Mouse (Mus musculus): ENCODE measurements around the gene Kcnq2.

DNA sequence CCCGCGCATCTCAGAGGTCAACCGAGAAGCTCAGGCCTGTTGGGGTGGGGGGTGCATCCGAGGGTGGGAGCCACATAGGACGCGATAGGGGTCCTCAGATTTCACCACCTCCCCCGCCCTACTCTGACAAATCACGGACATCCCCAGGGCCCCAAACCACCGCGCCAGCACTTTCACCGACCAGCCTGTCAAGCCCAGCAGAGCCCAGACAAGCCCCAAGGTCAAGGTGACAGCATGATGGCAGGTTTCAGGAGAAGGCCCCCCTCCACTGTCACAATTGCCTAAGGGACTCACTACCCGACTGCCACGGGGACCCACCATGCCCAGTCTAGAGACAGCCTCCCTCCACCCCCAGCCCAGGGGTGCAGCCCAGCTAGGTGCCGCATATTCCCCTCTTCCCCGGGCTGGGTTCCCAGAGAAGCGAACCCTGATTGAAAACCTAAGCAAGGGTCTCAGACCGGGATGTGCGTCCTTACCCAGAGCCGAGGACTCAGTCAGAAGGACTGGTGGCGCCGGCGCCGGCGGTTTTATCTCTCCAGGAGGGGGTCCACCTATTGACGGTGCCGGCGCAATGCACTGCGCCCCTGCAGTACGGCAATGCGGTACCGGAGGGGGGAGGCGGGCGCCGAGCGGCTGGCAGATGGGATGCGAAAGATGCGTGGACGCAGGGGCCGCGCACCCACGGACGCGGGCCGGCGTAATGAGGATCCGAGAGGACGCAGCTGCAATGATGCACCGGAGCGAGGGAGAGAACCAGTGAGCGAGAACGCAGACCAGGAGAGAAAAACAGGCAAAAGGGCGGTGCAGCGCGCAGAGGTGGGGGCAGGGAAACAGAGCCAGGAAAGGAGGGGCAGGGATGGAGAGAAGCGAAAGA, 21.4 kb upstream of the Kcnq2 start, which contains the start of gene Eef1a2:
- TF ChIP-seq TBP (IDR thresholded peaks at IDR 0.05; ENCODE audit: low read depth, low read length) (no peak), CHD2 (IDR thresholded peaks at IDR 0.05; ENCODE audit: low read length) (no peak), GATA1 (IDR thresholded peaks at IDR 0.05; ENCODE audit: low read depth, low read length) (no peak), MXI1 (IDR thresholded peaks at IDR 0.05; ENCODE audit: low read depth, low read length) (no peak), CTCF (IDR thresholded peaks at IDR 0.05 in 2 of 3, conservative IDR thresholded peaks at IDR 0.05 in 1 of 3; ENCODE audit: control insufficient read depth in 1 of 3, insufficient read depth in 1 of 3, low read depth in 2 of 3, low read length in 3 of 3, poor library complexity in 1 of 3, severe bottlenecking in 1 of 3) (no peak), POLR2A (IDR thresholded peaks at IDR 0.05; ENCODE audit: control insufficient read depth in 1 of 2, insufficient read depth in 1 of 2, low read depth in 1 of 2, low read length in 2 of 2, poor library complexity in 1 of 2) (0 out of 4 replicates have a peak, but pooled peaks of 1 of the 2 experiments have one; percentile 20), MAX (IDR thresholded peaks at IDR 0.05; ENCODE audit: low read length) (no peak), KAT2A (conservative IDR thresholded peaks at IDR 0.05; ENCODE audit: low read depth, low read length) (no peak)
